Mouse (Mus musculus) bone marrow, adult 2 months (tissue): ENCODE results near the gene Espnl. TPM values are rescaled to one million over a fixed set of nuclear protein-coding genes. Genes with fewer than 3 reads are reported as not detected.

Experiments
- H3K27ac ChIP-seq: fragments of 200-500 bp; 2 replicates; pipeline ENCODE4 v1.5.1; 2012; ENCODE audit warnings: low read depth, mild to moderate bottlenecking, control low read depth, inconsistent platforms, low read length; ENCODE audit not compliant: control insufficient read depth, poor library complexity, insufficient read depth
- H3K4me1 ChIP-seq: fragments of 200-500 bp; 2 replicates; pipeline ENCODE4 v1.6.1; 2011; ENCODE audit warnings: low read length; ENCODE audit not compliant: control insufficient read depth, insufficient read depth
- H3K4me3 ChIP-seq: fragments of 200-500 bp; replicated peaks from 2 replicates; pipeline ENCODE3; 2011; ENCODE audit warnings: mild to moderate bottlenecking, low read depth, low read length, control low read depth; ENCODE audit not compliant: control insufficient read depth
- CTCF ChIP-seq: fragments of 200-500 bp; IDR thresholded peaks from 2 replicates; pipeline ENCODE4 v1.5.1; 2011; ENCODE audit warnings: low read length, control low read depth; ENCODE audit not compliant: control insufficient read depth, insufficient read depth
- POLR2A ChIP-seq: fragments of 200-500 bp; IDR thresholded peaks from 2 replicates; pipeline ENCODE4 v1.6.1; 2011; ENCODE audit warnings: low read depth, mild to moderate bottlenecking, control low read depth, low read length, borderline replicate concordance; ENCODE audit not compliant: control insufficient read depth
- WGBS: fragments of 180-500 bp; shearing (Covaris S2); methylation state at CpG from one replicate; pipeline ENCODE4 v1.1.7; 2018; 5-methylcytosine and 5-hydroxymethylcytosine counted together
- polyA plus RNA-seq: library from polyadenylated mRNA; stranded (reverse); fragments of >200 nt; gene quantifications from 2 replicates; pipeline ENCODE4 v1.2.4, GENCODE M21; 2011; ENCODE audit warnings: low replicate concordance; ENCODE audit not compliant: missing spikeins, insufficient read depth, insufficient read length

Gene Espnl
- polyA plus RNA-seq, 1 experiment: not detected

DNA sequence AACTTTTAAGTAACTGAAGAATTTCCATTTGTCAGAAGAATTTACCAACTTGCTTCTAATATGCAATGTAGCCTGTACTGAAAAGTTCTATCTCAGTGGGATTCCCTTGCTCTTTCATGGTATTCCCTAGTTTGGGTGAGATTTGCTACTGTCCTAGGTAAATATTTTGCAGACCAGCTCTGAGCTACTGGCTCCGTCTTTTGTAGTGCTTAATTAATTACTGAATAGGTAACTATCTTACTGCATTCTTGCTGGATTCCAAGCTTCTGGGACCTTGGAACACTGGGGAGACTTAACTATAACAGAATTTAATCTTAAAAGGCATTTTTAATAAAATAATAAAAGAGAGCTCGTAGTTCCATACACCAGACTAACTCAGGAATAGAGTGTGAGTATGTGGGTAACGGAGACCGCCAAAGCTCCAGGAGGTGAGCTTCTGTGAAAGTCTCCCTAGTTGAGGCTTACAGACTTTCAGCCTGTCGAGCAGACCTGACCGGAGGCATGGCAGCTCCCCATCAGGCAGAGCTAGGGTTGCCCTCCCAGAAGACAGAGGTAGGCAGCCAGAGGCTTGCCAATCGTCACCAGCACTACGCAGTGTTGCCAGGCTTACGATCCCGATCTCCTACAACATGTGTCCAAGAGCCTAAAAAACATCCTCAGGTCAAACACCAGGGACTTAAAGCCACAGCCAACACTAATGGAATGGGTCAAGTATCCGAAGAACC is 29.6 kb upstream of the Espnl start:
- Histone ChIP-seq H3K27ac (no peak overlapping the region), H3K4me3 (no peak overlapping the region), H3K4me1 (no peaks in the 10 kb centered on the region; the same call in 1 of the 2 replicates)
- no peak for TF ChIP-seq POLR2A
- TF ChIP-seq CTCF: no peak
- WGBS: 91% methylated on average over 11 of the region's 11 CpGs

DNA sequence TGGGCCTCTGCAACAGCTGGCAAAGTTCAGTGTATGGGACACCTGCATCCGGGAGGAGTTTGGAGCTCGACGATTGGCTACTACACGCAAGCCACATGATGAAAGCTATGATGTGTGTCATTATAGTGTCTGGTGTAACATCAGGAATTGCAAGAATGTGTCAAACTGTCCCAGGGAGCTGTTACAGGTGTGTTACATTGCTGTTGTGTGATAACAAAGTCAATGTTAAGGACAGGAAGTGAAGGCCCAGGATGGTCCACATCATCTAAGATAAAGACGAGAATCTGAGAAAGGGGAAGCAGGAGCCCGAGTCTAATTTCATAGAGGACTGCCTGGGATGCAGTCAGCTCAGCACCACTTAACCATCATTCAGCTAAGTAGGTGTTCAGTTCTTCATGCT is 26.3 kb upstream of the Espnl start:
- TF ChIP-seq CTCF (no peak), POLR2A (no peak)
- no peak overlapping the region for H3K4me3 ChIP-seq
- H3K27ac ChIP-seq: no peak overlapping the region
- 66% methylated on average over 6 of the region's 6 CpGs for WGBS
- peaks cover 2% of the 10 kb centered on the region; the same call in 1 of the 2 replicates for H3K4me1 ChIP-seq

GRCm38 (mm10) chr1:91297799-91298744 is 23.8 kb upstream of the Espnl start, which contains the start of gene Scly:
TSS of gene Scly (plus strand) at chr1:91298338.
- Histone ChIP-seq H3K4me3 (peak within 1 kb of the TSS; percentile 96), H3K27ac (peak within 1 kb of the TSS; percentile 69), H3K4me1 (peaks cover 2% of the 10 kb centered on the region; the same call in 1 of the 2 replicates)
- WGBS: under 1% methylated on average over 59 of the region's 65 CpGs
- peak; percentile 86 for TF ChIP-seq POLR2A
- no peak for TF ChIP-seq CTCF

- no peak for TF ChIP-seq POLR2A
- TF ChIP-seq CTCF: no peak
- Histone ChIP-seq H3K4me1 (peaks cover 2% of the 10 kb centered on the region; the same call in 1 of the 2 replicates), H3K4me3 (peak overlapping the region; percentile 96), H3K27ac (peak overlapping the region; percentile 36)
- 23% methylated on average over 13 of the region's 13 CpGs for WGBS
Observed at GRCm38 (mm10) chr1:91299026-91299706, 22.7 kb upstream of the Espnl start.

DNA sequence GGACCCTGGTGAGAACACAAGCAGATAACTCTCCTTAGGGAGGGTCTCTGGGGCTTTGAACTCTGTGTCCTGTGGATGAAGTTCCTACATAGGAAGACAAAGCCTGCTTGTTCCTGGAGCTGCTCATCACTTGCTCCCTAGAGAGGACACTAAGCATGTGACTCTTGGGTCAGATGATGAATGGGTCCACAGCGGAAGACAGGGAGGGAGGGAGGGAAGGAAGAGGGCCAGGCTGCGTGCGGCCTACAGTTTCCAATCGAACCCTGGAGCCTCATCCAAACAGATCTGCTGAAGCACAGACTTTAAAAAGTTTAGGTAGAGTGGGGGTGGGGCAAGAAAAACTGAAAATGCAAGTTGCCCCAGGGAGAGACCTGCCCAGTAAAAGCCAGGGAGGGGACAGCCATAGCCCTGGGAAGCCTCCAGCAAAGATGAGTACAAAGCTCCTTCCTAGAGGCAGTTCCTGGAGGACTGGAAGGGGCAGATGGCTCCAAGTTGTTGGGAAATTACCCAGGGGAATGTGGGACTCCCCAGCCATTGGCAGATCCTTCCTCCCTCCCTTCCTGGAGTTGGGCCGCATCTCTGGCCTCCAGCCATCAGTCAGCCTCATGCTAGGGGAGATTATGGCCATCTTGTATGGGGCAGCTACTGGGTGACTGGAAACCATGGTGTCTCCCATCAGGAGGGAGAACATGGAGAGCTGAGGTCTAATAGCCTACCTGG is 22.0 kb upstream of the Espnl start:
- peaks cover 2% of the 10 kb centered on the region; the same call in 1 of the 2 replicates for H3K4me1 ChIP-seq
- H3K4me3 ChIP-seq: no peak overlapping the region
- H3K27ac ChIP-seq: peak overlapping the region; percentile 2; the same call in 1 of the 2 replicates
- WGBS: 62% methylated on average over 5 of the region's 5 CpGs
- TF ChIP-seq CTCF: no peak
- TF ChIP-seq POLR2A: no peak

GRCm38 (mm10) chr1:91301206-91301920 is 20.5 kb upstream of the Espnl start:
- 66% methylated on average over 3 of the region's 3 CpGs for WGBS
- Histone ChIP-seq H3K27ac (no peak overlapping the region), H3K4me1 (peaks cover 2% of the 10 kb centered on the region; the same call in 1 of the 2 replicates), H3K4me3 (no peak overlapping the region)
- TF ChIP-seq POLR2A: no peak
- no peak for TF ChIP-seq CTCF

DNA sequence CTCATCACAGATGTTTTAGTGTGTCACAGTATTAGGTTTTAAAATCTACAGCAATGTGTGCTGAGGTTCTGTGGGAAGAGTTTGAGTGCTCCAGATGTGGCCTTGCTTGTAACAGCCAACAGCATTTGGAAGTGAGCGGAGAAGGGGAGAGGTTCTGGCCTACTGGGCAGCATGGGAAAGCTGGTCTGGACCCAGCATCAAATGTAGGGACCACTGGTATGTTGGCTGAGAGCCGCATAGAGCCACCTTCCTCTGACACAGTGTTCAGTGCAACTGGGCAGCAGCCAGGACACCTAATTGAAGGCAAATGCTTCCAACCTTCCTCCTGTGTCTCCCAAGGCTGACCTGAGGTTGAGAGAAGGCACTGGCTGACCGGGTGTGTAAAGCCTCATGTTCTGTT is 19.9 kb upstream of the Espnl start:
- TF ChIP-seq POLR2A (no peak), CTCF (no peak)
- Histone ChIP-seq H3K4me1 (peaks cover 2% of the 10 kb centered on the region; the same call in 1 of the 2 replicates), H3K4me3 (no peak overlapping the region), H3K27ac (no peak overlapping the region)
- 94% methylated on average over 3 of the region's 3 CpGs for WGBS
